Mouse (Mus musculus) retina, postnatal 1 day (tissue): ENCODE results near the gene Elovl1.
A peak's percentile ranks its signal among the peaks of the same experiment; 100 is the strongest.

ENCODE experiments used
- DNase-seq: peaks from one replicate; pipeline ENCODE4 v3.0.0-alpha.2; 2012

Gene Elovl1

DNA sequence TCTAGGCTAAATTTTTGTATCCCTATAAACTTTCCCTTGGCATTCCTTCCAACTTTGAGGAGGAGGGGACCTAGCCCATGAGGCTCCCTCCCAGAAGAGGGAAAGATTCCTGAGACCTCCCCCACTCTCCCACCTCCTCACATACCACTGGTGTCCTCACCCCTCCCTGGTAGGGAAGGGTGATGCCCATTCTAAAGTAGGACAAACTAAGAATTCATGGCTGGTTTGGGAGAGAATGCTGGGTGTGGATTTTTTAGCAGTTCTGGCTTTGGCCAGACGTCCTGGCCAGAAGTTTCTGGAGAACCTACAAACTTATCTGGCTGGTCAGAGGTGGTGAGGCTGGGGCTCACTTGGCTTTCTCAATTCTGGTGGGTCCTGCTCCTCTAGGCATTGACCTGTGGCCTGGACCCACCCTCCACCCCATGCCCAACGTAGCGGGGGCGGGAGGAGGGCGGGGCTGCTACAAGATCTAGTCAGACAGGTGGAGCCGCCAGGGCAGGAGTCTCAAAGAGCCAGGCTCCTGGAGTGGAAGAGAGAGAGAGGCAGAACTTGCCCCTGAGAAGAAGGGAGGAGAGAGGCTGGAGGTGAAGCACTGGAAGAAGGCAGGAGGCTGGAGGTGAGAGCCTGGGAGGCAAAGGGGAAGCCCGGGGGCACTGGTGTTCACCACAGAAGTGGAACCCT, 1.5 kb downstream of the Elovl1 start:
- no peak for DNase-seq

DNA sequence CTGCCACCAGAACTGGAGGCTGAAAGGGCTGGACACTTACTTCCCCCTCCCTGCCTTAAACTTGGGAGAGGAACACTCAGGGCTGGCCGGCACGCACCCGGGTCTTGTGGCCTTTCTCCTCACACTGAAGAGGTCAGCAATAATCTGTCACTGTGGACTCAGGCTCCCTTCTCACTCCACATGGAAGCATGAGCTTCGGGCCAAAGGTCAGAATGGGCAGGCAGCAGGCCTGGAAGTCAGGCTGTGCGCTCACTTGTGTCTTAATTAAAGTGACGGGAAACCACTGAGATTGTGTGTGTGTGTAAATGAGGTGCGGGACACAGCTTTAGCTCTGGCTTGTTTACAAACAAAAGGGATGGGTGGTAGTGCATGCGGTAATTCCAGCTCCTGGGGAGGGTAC, 4.4 kb downstream of the Elovl1 start:
- no peak for DNase-seq

- DNase-seq: peak; percentile 98
Observed at GRCm38 (mm10) chr4:118436820-118437603, 9.1 kb downstream of the Elovl1 start, which contains the start of gene Cdc20. TSS of gene Cdc20 (minus strand) at chr4:118437352.

GRCm38 (mm10) chr4:118437829-118438253, 9.9 kb downstream of the Elovl1 start:
- DNase-seq: peak; percentile 62

GRCm38 (mm10) chr4:118445088-118445487, 17.2 kb downstream of the Elovl1 start:
- DNase-seq: no peak

DNA sequence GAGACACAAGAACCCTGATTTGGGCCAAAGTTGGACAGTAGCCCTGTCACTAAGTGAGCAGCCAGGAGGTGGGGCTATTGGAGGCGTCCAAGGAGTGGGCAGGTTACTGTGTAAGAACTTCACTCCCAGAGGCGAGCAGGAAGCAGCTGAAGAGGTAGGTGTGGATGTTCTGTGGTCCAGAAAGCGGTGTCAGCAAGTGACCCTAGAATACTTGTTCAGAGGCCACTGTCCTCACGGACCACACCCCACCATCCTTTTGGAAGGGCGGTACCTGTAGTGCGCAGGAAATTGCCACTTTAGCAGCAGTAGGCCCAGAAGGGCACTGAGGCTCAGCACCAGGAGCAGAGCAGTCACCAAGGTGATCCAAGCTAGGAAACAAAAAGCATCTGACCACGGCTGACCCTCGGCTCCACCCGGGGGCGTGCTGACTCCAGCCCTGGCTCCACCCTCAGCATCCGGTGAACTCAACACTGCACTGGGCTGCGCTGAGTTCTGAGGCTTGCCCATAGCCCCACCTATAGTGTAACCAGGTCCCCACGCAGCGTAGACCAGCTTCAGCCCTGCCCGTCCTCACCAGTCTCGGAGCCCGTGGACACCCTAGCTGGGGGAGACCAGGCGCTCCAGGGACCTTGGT, 18.0 kb downstream of the Elovl1 start:
- DNase-seq: peak; percentile 46

DNA sequence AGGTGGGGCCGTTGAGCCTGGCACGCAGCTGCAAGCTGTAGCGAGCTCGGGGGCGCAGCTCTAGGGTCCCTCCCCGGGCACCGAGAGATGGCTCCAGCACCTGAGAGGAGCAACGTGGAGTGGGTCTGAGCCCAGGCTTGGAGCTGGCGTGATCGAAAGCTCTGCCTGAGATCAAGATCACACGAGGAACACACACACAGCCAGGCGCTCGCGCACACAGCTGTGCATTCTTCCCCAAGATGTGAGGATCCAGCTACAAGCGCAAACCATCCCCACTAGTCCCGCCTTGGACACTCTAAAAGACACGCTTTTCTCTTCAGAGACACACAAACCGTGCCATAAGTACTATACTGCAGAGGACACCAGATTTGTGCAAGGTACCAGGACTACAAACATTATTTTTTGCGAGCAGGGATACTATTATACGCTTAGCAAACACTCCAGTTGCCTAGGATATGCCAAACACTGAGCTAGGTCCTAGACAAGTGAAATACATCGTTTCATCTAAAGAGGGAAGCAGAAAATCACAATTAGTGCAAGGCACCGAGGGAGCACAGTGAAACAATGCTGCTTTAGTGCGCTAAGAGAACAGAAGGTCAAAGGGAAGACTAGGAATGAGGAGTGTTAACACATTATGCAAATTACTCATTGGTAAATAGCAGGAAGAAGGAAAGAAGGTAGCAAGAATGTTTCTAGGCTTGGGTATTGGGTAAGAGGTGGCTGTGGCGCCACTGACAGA, 18.7 kb downstream of the Elovl1 start:
- DNase-seq: peak; percentile 27

GRCm38 (mm10) chr4:118457345-118457975, 29.6 kb downstream of the Elovl1 start, which contains the start of gene Mpl:
TSS of gene Mpl (minus strand) at chr4:118457513.
- DNase-seq: no peak

DNA sequence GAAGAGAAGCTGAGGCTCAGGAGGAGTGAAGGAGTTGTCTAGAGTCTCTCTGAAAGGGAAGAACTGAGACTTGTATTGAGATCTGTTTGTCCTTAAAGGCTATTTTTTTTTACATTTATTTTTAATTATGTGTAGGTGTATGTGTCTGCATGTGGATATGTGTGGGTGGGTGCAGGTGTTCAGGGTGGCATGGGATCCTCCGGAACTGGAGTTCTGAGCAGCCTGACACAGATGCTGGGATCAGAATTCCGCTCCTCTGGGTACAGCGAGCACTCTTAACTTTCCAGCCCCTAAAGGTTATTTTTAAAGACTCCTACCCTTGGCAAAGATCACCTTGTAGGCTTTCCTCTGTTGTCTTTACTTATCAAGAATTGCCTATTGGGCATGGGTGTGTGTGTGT, 37.1 kb downstream of the Elovl1 start:
- no peak for DNase-seq

GRCm38 (mm10) chr4:118465697-118466163, 37.8 kb downstream of the Elovl1 start:
- peak; percentile 30 for DNase-seq

DNA sequence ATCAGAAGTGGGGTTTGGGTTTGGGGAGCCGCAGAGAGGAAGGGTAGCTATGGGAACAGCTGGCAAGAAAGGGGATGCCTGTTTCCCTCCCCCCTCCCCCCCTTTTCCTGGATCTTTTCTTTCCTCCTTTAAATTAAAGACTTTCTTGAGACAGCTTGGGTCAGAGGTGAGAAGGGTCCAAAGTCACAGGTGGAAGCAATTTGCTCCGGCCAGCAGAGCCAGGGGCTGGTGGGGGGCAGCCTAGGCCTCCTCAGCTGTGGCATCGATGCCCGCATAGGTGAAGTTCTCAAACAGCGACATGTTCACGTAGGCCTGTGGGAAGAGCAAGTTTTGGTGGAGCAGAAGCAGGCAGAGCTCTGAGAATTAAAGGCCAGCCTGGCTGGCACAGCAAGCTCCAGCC, 43.4 kb downstream of the Elovl1 start:
- no peak for DNase-seq

DNA sequence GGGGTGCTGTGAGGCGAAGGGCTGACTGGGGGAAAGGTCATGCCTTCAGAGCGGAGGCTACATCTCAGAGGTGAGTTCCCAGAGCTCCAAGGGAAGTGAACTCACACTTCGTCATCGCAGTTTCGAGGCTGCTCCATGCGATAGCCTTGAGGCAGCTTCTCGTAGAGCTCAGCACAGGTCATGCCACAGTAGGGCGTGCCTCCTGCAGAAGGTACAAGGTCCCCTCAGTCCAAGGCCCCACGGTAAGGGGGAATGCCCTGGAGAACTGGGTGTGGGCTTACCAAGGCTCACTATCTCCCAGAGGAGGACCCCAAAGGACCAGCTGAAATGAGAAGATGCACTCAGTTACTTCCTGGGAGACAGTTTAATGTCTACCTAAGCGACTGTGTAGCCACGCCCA, 44.8 kb downstream of the Elovl1 start:
- DNase-seq: no peak

DNA sequence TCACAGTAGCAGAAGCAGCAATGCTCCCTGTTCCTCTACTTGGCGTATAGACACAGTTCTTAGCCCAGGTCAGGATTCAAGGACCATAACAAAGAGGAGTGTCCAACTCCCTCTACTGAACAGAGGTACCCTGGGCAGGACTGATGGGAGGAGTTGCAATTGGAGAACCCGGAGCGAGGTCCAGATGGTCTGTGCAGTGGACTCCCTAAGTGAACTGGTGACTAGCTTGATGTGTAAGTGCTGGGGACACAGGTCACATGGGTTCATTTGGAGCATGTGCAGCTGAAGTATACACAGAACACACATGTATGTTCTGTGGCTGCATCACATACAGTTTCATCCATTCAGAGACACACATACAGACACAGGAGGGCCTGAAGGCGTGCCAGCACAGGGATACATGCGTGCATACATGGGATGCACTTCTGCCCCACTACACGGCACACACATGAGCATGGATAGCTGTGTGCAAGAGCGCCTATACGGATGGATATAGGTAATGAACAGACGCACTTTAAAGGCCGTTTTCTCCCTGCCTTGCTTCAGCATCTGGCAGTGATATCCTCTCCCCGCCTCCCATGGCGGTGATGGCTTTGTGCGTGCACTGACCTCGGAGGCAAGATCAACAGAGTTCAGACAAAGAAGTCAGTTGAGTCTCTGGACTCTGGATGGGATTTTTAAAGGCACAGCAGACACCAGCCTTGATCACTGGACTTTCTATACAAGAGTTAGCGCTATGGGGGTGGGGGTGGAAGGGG, 49.1 kb downstream of the Elovl1 start:
- no peak for DNase-seq
